Mouse (Mus musculus): ENCODE results near the gene Ace3. TPM values are rescaled to one million over a fixed set of nuclear protein-coding genes. Genes with fewer than 3 reads are reported as not detected.

Gene Ace3
- polyA plus RNA-seq, 1 experiment from 2014 or later = not detected

- Histone ChIP-seq H3K9me3 (ENCODE audit: control insufficient read depth, low read length) (no peaks in the 10 kb centered on the region), H3K27me3 (ENCODE audit: control insufficient read depth, insufficient read depth, low read length) (no peaks in the 10 kb centered on the region), H3K4me1 (ENCODE audit: control insufficient read depth, insufficient read depth, low read length) (peaks cover 3% of the 10 kb centered on the region; the same call in 1 of the 2 replicates), H3K9ac (ENCODE audit: low read length) (peak within 1 kb of the TSS; percentile 86), H3K4me2 (ENCODE audit: low read depth, severe bottlenecking) (peak within 1 kb of the TSS; percentile 86), H3K4me3 (ENCODE audit: low read depth, low read length) (peak within 1 kb of the TSS; percentile 99), H3K27ac (replicated peaks; ENCODE audit: low read depth, low read length) (peak within 1 kb of the TSS; percentile 72; the same call in 1 of the 2 replicates), H3K36me3 (ENCODE audit: control insufficient read depth, insufficient read depth, low read length) (no peaks in the 10 kb centered on the region)
- peak; percentile 100 for DNase-seq (ENCODE audit: low spot score)
- peak; percentile 97 for ATAC-seq (ENCODE audit: insufficient number of reproducible peaks, low FRiP score, low TSS enrichment, low read depth)
- under 1% methylated on average over 66 of the region's 66 CpGs for WGBS
Measured at GRCm38 (mm10) chr11:106036548-106037417, 42.3 kb downstream of the Ace3 start, which contains the start of gene Dcaf7. Gene Dcaf7, plus strand, starts transcription at chr11:106036872.

DNA sequence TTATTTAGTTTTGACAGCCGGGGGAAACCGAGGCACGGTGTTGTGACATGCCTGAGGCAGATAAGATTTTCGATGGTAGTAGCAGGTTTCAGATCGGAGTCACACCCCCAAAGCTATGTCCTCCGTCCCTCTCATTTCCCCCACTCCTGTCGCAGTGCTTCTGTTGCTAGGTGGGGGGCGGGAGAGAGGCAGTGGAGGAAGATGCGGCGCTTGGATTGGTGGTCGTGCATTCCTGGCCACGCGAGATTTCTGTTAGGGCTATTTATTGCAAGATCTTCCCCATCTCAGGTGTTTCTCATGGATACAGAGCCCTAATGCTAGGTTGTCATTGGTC, 42.9 kb downstream of the Ace3 start:
- no peak overlapping the region; the same call in 1 of the 2 replicates for H3K27ac ChIP-seq (replicated peaks; ENCODE audit: low read depth, low read length)
- ATAC-seq (ENCODE audit: insufficient number of reproducible peaks, low FRiP score, low TSS enrichment, low read depth) = no peak
- peak overlapping the region; percentile 86 for H3K9ac ChIP-seq (ENCODE audit: low read length)
- peak overlapping the region; percentile 99 for H3K4me3 ChIP-seq (ENCODE audit: low read depth, low read length)
- H3K36me3 ChIP-seq (ENCODE audit: control insufficient read depth, insufficient read depth, low read length) = no peaks in the 10 kb centered on the region
- H3K27me3 ChIP-seq (ENCODE audit: control insufficient read depth, insufficient read depth, low read length) = no peaks in the 10 kb centered on the region
- peaks cover 3% of the 10 kb centered on the region; the same call in 1 of the 2 replicates for H3K4me1 ChIP-seq (ENCODE audit: control insufficient read depth, insufficient read depth, low read length)
- DNase-seq (ENCODE audit: low spot score) = peak; percentile 70
- no peaks in the 10 kb centered on the region for H3K9me3 ChIP-seq (ENCODE audit: control insufficient read depth, low read length)
- peak overlapping the region; percentile 86 for H3K4me2 ChIP-seq (ENCODE audit: low read depth, severe bottlenecking)
- 0% methylated on average over 13 of the region's 13 CpGs for WGBS

DNA sequence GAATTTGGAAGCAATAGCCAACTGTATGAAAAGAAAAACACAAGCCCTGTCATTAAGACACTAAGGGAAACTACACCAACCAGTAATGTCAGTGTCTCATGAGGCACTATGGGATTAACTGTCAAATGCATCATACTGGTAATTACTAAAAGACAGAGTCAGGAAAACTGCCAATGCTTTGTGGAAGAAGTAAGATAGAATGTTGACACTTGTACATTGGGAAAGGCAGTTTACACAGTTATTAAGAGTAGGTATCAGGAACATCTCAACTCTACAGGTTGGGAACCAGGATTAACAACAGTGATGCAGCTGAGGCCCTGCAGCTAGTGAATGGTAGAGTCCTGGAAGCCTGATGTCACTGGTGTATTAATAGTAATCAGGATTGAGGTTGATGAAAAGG, 49.9 kb downstream of the Ace3 start:
- H3K4me3 ChIP-seq (ENCODE audit: low read depth, low read length) = no peak overlapping the region
- H3K36me3 ChIP-seq (ENCODE audit: control insufficient read depth, insufficient read depth, low read length) = peaks cover 5% of the 10 kb centered on the region; the same call in 1 of the 2 replicates
- H3K27ac ChIP-seq (replicated peaks; ENCODE audit: low read depth, low read length) = no peak overlapping the region
- no peaks in the 10 kb centered on the region for H3K27me3 ChIP-seq (ENCODE audit: control insufficient read depth, insufficient read depth, low read length)
- no peak for ATAC-seq (ENCODE audit: insufficient number of reproducible peaks, low FRiP score, low TSS enrichment, low read depth)
- H3K4me1 ChIP-seq (ENCODE audit: control insufficient read depth, insufficient read depth, low read length) = no peaks in the 10 kb centered on the region
- no peaks in the 10 kb centered on the region for H3K9me3 ChIP-seq (ENCODE audit: control insufficient read depth, low read length)
- H3K9ac ChIP-seq (ENCODE audit: low read length) = no peak overlapping the region
- H3K4me2 ChIP-seq (ENCODE audit: low read depth, severe bottlenecking) = no peak overlapping the region
- no peak for DNase-seq (ENCODE audit: low spot score)

DNA sequence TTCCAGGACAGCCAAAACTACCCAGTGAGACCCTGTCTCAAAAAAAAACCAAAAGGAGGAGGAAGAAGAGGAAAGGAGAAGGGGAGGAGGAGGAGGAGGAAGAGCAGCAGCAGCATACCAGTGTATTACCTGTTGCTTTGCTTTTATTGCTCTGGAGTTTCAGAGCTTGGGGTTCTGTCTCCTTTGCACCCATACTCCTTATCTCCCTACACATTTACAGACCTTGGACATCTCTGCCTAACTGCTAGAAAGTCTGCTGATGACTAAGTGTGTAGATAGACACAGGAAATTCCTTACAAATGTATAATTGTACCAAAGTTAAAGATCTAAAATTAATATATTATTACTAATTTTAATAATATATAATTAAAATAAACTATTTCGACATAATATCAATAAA, 50.8 kb downstream of the Ace3 start:
- ATAC-seq (ENCODE audit: insufficient number of reproducible peaks, low FRiP score, low TSS enrichment, low read depth) (no peak), DNase-seq (ENCODE audit: low spot score) (no peak)
- Histone ChIP-seq H3K4me3 (ENCODE audit: low read depth, low read length) (no peak overlapping the region), H3K4me1 (ENCODE audit: control insufficient read depth, insufficient read depth, low read length) (no peaks in the 10 kb centered on the region), H3K27me3 (ENCODE audit: control insufficient read depth, insufficient read depth, low read length) (no peaks in the 10 kb centered on the region), H3K9ac (ENCODE audit: low read length) (no peak overlapping the region), H3K27ac (replicated peaks; ENCODE audit: low read depth, low read length) (no peak overlapping the region), H3K4me2 (ENCODE audit: low read depth, severe bottlenecking) (no peak overlapping the region), H3K36me3 (ENCODE audit: control insufficient read depth, insufficient read depth, low read length) (peaks cover 5% of the 10 kb centered on the region; the same call in 1 of the 2 replicates), H3K9me3 (ENCODE audit: control insufficient read depth, low read length) (no peaks in the 10 kb centered on the region)
- 94% methylated on average over 1 of the region's 1 CpGs for WGBS

DNA sequence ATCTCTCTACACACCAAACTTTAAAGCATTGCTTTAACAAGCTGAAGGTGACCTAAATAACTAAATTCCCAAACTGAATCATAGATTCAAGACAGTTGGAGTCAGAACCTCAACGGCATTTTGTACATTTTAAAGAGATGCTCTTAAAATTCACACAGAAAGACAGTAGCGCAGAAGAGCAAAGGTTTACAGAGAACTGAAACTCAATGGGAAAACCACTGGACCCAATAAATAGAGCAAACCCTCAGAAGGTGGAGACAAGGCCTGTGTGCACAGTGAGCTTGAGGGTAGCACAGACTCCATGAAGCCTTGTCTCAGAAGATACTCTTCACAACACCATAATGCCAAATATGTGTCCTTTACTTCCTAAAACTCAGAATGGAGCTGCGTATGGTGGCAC, 51.3 kb downstream of the Ace3 start:
- Histone ChIP-seq H3K9ac (ENCODE audit: low read length) (no peak overlapping the region), H3K9me3 (ENCODE audit: control insufficient read depth, low read length) (no peaks in the 10 kb centered on the region), H3K36me3 (ENCODE audit: control insufficient read depth, insufficient read depth, low read length) (peaks cover 5% of the 10 kb centered on the region; the same call in 1 of the 2 replicates), H3K4me3 (ENCODE audit: low read depth, low read length) (no peak overlapping the region), H3K4me1 (ENCODE audit: control insufficient read depth, insufficient read depth, low read length) (no peaks in the 10 kb centered on the region), H3K27ac (replicated peaks; ENCODE audit: low read depth, low read length) (no peak overlapping the region), H3K4me2 (ENCODE audit: low read depth, severe bottlenecking) (no peak overlapping the region), H3K27me3 (ENCODE audit: control insufficient read depth, insufficient read depth, low read length) (no peaks in the 10 kb centered on the region)
- 90% methylated on average over 3 of the region's 3 CpGs for WGBS
- DNase-seq (ENCODE audit: low spot score) (no peak), ATAC-seq (ENCODE audit: insufficient number of reproducible peaks, low FRiP score, low TSS enrichment, low read depth) (no peak)

- DNase-seq (ENCODE audit: low spot score) (no peak), ATAC-seq (ENCODE audit: insufficient number of reproducible peaks, low FRiP score, low TSS enrichment, low read depth) (no peak)
- H3K4me2 ChIP-seq (ENCODE audit: low read depth, severe bottlenecking) = no peak overlapping the region
- no peaks in the 10 kb centered on the region for H3K4me1 ChIP-seq (ENCODE audit: control insufficient read depth, insufficient read depth, low read length)
- H3K9me3 ChIP-seq (ENCODE audit: control insufficient read depth, low read length) = no peaks in the 10 kb centered on the region
- 87% methylated on average over 9 of the region's 9 CpGs for WGBS
- no peaks in the 10 kb centered on the region for H3K27me3 ChIP-seq (ENCODE audit: control insufficient read depth, insufficient read depth, low read length)
- no peak overlapping the region for H3K27ac ChIP-seq (replicated peaks; ENCODE audit: low read depth, low read length)
- no peak overlapping the region for H3K9ac ChIP-seq (ENCODE audit: low read length)
- no peak overlapping the region for H3K4me3 ChIP-seq (ENCODE audit: low read depth, low read length)
- peaks cover 8% of the 10 kb centered on the region; the same call in 1 of the 2 replicates for H3K36me3 ChIP-seq (ENCODE audit: control insufficient read depth, insufficient read depth, low read length)
Measured at GRCm38 (mm10) chr11:106046584-106046983, 52.1 kb downstream of the Ace3 start.

DNA sequence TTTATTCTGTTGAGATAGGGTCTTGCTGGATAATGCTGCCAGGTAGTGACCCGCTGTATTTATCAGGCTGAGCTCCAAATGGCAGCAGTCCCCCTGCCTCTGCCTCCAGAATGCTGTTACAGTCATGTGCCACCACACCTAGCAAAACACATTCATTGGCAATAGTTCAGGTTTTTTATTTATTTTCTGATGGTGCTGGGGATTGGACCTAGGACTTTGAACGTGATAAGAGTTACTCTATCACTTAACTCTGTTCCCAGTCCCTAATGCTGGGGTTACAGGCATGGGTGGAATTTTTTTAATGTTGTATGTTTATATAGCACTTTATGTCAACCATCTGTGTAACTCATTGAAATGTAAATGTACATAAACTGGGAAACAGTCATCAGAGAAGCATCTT, 59.4 kb downstream of the Ace3 start:
- WGBS = 94% methylated on average over 2 of the region's 2 CpGs
- no peak overlapping the region for H3K9ac ChIP-seq (ENCODE audit: low read length)
- no peak overlapping the region for H3K27ac ChIP-seq (replicated peaks; ENCODE audit: low read depth, low read length)
- no peak overlapping the region for H3K4me3 ChIP-seq (ENCODE audit: low read depth, low read length)
- no peaks in the 10 kb centered on the region for H3K27me3 ChIP-seq (ENCODE audit: control insufficient read depth, insufficient read depth, low read length)
- no peaks in the 10 kb centered on the region for H3K9me3 ChIP-seq (ENCODE audit: control insufficient read depth, low read length)
- ATAC-seq (ENCODE audit: insufficient number of reproducible peaks, low FRiP score, low TSS enrichment, low read depth) (no peak), DNase-seq (ENCODE audit: low spot score) (no peak)
- no peaks in the 10 kb centered on the region for H3K4me1 ChIP-seq (ENCODE audit: control insufficient read depth, insufficient read depth, low read length)
- no peak overlapping the region for H3K4me2 ChIP-seq (ENCODE audit: low read depth, severe bottlenecking)
- peaks cover 37% of the 10 kb centered on the region for H3K36me3 ChIP-seq (ENCODE audit: control insufficient read depth, insufficient read depth, low read length)

- Histone ChIP-seq H3K36me3 (ENCODE audit: control insufficient read depth, insufficient read depth, low read length) (peaks cover 37% of the 10 kb centered on the region), H3K4me2 (ENCODE audit: low read depth, severe bottlenecking) (no peak overlapping the region), H3K27ac (replicated peaks; ENCODE audit: low read depth, low read length) (no peak overlapping the region), H3K4me3 (ENCODE audit: low read depth, low read length) (no peak overlapping the region), H3K27me3 (ENCODE audit: control insufficient read depth, insufficient read depth, low read length) (no peaks in the 10 kb centered on the region), H3K9me3 (ENCODE audit: control insufficient read depth, low read length) (no peaks in the 10 kb centered on the region), H3K9ac (ENCODE audit: low read length) (no peak overlapping the region), H3K4me1 (ENCODE audit: control insufficient read depth, insufficient read depth, low read length) (no peaks in the 10 kb centered on the region)
- ATAC-seq (ENCODE audit: insufficient number of reproducible peaks, low FRiP score, low TSS enrichment, low read depth) (no peak), DNase-seq (ENCODE audit: low spot score) (no peak)
- WGBS = 97% methylated on average over 8 of the region's 8 CpGs
Measured at GRCm38 (mm10) chr11:106054600-106054999, 60.1 kb downstream of the Ace3 start.
